Mouse (Mus musculus) lung, embryonic 15.5 days (tissue): Measurements from ENCODE around the gene Lpin2. TPM values are rescaled to one million over a fixed set of nuclear protein-coding genes. Genes with fewer than 3 reads are reported as not detected.
A peak's percentile ranks its signal among the peaks of the same experiment; 100 is the strongest.

Experiments
- ATAC-seq: fragments of 200-750 bp; cut with Nextera tagmentation; 2 replicates; pipeline ENCODE4 v1.8.0; 2017; ENCODE audit warnings: moderate number of reproducible peaks, borderline replicate concordance; ENCODE audit not compliant: low FRiP score, low TSS enrichment; ENCODE audit errors: extremely low read depth
- H3K27ac ChIP-seq: fragments of 300-500 bp; sonication (generic); 2 replicates; pipeline ENCODE4 v1.5.1; 2015; ENCODE audit warnings: moderate library complexity, mild to moderate bottlenecking, inconsistent platforms
- H3K27me3 ChIP-seq: fragments of 300-500 bp; sonication (generic); 2 replicates; pipeline ENCODE4 v1.6.1; 2015; ENCODE audit warnings: inconsistent platforms
- H3K36me3 ChIP-seq: fragments of 300-500 bp; sonication (generic); 2 replicates; pipeline ENCODE4 v1.6.1; 2015; ENCODE audit warnings: inconsistent platforms
- H3K4me1 ChIP-seq: fragments of 300-500 bp; sonication (generic); 2 replicates; pipeline ENCODE4 v1.6.1; 2015; ENCODE audit warnings: inconsistent platforms
- H3K4me2 ChIP-seq: fragments of 300-500 bp; sonication (generic); 2 replicates; pipeline ENCODE4 v1.6.1; 2015; ENCODE audit warnings: inconsistent platforms, mild to moderate bottlenecking, moderate library complexity
- H3K4me3 ChIP-seq: fragments of 300-500 bp; sonication (generic); 2 replicates; pipeline ENCODE4 v1.5.1; 2015; ENCODE audit warnings: mild to moderate bottlenecking, inconsistent platforms
- H3K9ac ChIP-seq: fragments of 300-500 bp; sonication (generic); 2 replicates; pipeline ENCODE4 v1.6.1; 2015; ENCODE audit warnings: inconsistent platforms
- H3K9me3 ChIP-seq: fragments of 300-500 bp; sonication (generic); 2 replicates; pipeline ENCODE4 v1.6.1; 2016; ENCODE audit warnings: inconsistent platforms
- WGBS: fragments of 180-500 bp; shearing (Covaris S2); methylation state at CpG from one replicate; pipeline ENCODE4 v1.1.7; 2015; 5-methylcytosine and 5-hydroxymethylcytosine counted together
- polyA plus RNA-seq: library from polyadenylated mRNA; unstranded; fragments of >200 nt; fragmentation: Nextera tagmentation; extraction: Ambion mirVana; gene quantifications from 2 replicates; pipeline ENCODE4 v1.2.1, GENCODE M21; 2015

The Lpin2 gene
- polyA plus RNA-seq, 1 experiment from 2014 or later = 31.8 TPM

GRCm38 (mm10) chr17:71178530-71179181, 3.7 kb upstream of the Lpin2 start:
- 17% methylated on average over 10 of the region's 10 CpGs for WGBS
- no peaks in the 10 kb centered on the region for H3K36me3 ChIP-seq
- no peak overlapping the region for H3K4me3 ChIP-seq
- no peak overlapping the region for H3K9ac ChIP-seq
- H3K27ac ChIP-seq = 0 out of 2 replicates have a peak overlapping the region, but pooled peaks have one; percentile 3
- no peaks in the 10 kb centered on the region for H3K9me3 ChIP-seq
- ATAC-seq = no peak
- no peaks in the 10 kb centered on the region for H3K27me3 ChIP-seq
- H3K4me2 ChIP-seq = no peak overlapping the region
- H3K4me1 ChIP-seq = peaks cover 17% of the 10 kb centered on the region

- no peak overlapping the region for H3K27ac ChIP-seq
- no peak for ATAC-seq
- no peaks in the 10 kb centered on the region for H3K36me3 ChIP-seq
- H3K27me3 ChIP-seq = no peaks in the 10 kb centered on the region
- H3K9ac ChIP-seq = no peak overlapping the region
- no peak overlapping the region for H3K4me2 ChIP-seq
- H3K4me3 ChIP-seq = no peak overlapping the region
- peaks cover 23% of the 10 kb centered on the region for H3K4me1 ChIP-seq
- WGBS = 76% methylated on average over 11 of the region's 11 CpGs
- no peaks in the 10 kb centered on the region for H3K9me3 ChIP-seq
Observed at GRCm38 (mm10) chr17:71179551-71180309, 2.6 kb upstream of the Lpin2 start.

DNA sequence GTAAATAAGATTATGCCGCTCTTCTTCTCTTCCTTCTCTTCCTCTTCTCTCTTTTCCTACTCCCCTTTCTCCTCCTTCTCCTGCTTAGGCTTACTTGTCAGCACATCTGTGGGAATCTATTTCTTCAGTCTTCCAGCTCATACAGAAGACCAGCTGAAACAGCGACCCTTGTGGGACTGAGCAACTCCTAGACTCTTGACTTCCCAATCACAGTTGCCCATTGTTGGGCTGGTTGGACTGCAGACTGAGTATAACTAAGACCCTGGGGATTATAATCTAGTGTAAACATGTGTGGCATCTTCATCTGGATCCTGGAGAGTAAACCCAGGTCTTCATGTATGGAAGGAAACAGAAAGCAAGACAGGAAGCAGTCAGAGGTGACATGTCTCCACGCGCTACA, 1.8 kb upstream of the Lpin2 start:
- Histone ChIP-seq H3K4me2 (no peak overlapping the region), H3K36me3 (no peaks in the 10 kb centered on the region), H3K4me1 (peaks cover 32% of the 10 kb centered on the region), H3K9me3 (no peaks in the 10 kb centered on the region), H3K9ac (no peak overlapping the region), H3K27me3 (no peaks in the 10 kb centered on the region), H3K4me3 (no peak overlapping the region), H3K27ac (no peak overlapping the region)
- 98% methylated on average over 4 of the region's 4 CpGs for WGBS
- ATAC-seq = no peak

GRCm38 (mm10) chr17:71182871-71183656, 704 bp downstream of the Lpin2 start:
- H3K27ac ChIP-seq = peak overlapping the region; percentile 90
- peak overlapping the region; percentile 87 for H3K4me2 ChIP-seq
- peak overlapping the region; percentile 84 for H3K4me3 ChIP-seq
- no peaks in the 10 kb centered on the region for H3K36me3 ChIP-seq
- peak overlapping the region; percentile 74 for H3K9ac ChIP-seq
- H3K27me3 ChIP-seq = no peaks in the 10 kb centered on the region
- peak; percentile 98 for ATAC-seq
- H3K4me1 ChIP-seq = peaks cover 34% of the 10 kb centered on the region
- WGBS = under 1% methylated on average over 63 of the region's 71 CpGs
- no peaks in the 10 kb centered on the region for H3K9me3 ChIP-seq

DNA sequence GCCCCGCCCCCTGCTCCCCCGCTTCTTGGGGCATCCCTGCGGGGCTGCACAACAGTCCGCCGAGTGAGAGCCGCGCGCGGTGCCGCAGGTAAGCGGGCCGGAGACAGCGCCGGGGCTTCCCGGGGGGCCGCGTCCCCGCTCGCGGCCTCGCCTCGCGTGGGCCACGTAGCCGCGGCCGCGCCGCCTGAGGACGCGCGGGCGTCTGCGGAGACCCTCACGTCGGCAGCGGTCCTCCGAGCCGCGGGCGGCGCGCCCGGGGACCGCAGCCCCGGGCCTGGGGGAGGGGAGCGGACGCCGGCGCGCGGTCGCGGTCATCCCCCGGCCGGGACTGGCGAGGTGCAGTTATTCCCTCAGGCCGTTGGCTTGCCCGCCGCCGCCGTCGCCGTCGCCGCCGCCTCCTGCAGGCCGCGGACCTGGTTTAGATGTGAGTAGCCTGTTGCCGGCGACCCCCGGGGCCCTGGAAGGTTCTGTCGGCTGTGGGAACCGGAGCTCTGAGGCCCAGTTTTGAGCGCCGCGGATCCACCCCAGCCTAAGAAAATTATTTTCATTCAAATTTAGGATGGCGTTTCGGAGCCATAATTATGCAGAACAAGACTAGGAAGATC, 1.4 kb downstream of the Lpin2 start:
- H3K9ac ChIP-seq = peak overlapping the region; percentile 74

GRCm38 (mm10) chr17:71184356-71185111, 2.2 kb downstream of the Lpin2 start:
- H3K36me3 ChIP-seq = no peaks in the 10 kb centered on the region
- peak overlapping the region; percentile 84 for H3K4me3 ChIP-seq
- H3K27ac ChIP-seq = peak overlapping the region; percentile 90
- WGBS = 6% methylated on average over 22 of the region's 22 CpGs
- H3K9ac ChIP-seq = peak overlapping the region; percentile 74
- peaks cover 26% of the 10 kb centered on the region for H3K4me1 ChIP-seq
- no peaks in the 10 kb centered on the region for H3K27me3 ChIP-seq
- no peaks in the 10 kb centered on the region for H3K9me3 ChIP-seq
- H3K4me2 ChIP-seq = peak overlapping the region; percentile 87
- no peak for ATAC-seq

More for the DNA sequence above, 1.4 kb downstream of the Lpin2 start:
- Histone ChIP-seq H3K4me2 (peak overlapping the region; percentile 87), H3K4me3 (peak overlapping the region; percentile 84), H3K4me1 (peaks cover 31% of the 10 kb centered on the region), H3K36me3 (no peaks in the 10 kb centered on the region), H3K9me3 (no peaks in the 10 kb centered on the region), H3K27me3 (no peaks in the 10 kb centered on the region), H3K27ac (peak overlapping the region; percentile 90)
- no peak; the same call in 1 of the 2 replicates for ATAC-seq
- WGBS = under 1% methylated on average over 75 of the region's 79 CpGs

- H3K4me1 ChIP-seq = peaks cover 27% of the 10 kb centered on the region
- ATAC-seq = no peak
- peak overlapping the region; percentile 87 for H3K4me2 ChIP-seq
- 17% methylated on average over 1 of the region's 1 CpGs for WGBS
- no peaks in the 10 kb centered on the region for H3K27me3 ChIP-seq
- H3K27ac ChIP-seq = no peak overlapping the region
- no peak overlapping the region for H3K9ac ChIP-seq
- H3K4me3 ChIP-seq = peak overlapping the region; percentile 84; the same call in 1 of the 2 replicates
- H3K9me3 ChIP-seq = no peaks in the 10 kb centered on the region
- H3K36me3 ChIP-seq = no peaks in the 10 kb centered on the region
Observed at GRCm38 (mm10) chr17:71185368-71185767, 3.0 kb downstream of the Lpin2 start.

DNA sequence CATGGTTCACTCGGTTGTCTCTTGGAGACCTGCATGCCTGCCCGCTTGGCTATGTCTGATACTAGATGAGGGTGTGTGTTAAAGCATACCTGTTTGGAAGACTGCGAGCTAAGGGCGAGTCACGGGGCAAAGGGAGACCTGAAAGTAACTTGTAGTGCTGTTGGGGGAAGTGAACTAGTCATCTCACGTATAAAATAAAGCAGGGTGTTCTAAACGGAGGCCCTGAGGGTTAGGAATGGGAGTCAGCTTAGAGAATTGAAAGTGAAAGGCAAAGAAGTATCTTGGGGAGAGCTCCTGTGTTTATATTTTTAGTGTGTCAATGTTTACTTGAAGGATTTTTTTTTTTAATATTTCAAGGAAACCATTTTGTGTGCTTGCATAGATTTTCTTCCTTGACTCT, 8.2 kb downstream of the Lpin2 start:
- Histone ChIP-seq H3K9me3 (no peaks in the 10 kb centered on the region), H3K36me3 (no peaks in the 10 kb centered on the region), H3K9ac (no peak overlapping the region), H3K4me3 (no peak overlapping the region), H3K27ac (no peak overlapping the region), H3K4me1 (peaks cover 18% of the 10 kb centered on the region), H3K4me2 (no peak overlapping the region), H3K27me3 (no peaks in the 10 kb centered on the region)
- ATAC-seq = no peak
- 64% methylated on average over 7 of the region's 7 CpGs for WGBS

GRCm38 (mm10) chr17:71191063-71191462, 8.7 kb downstream of the Lpin2 start:
- H3K4me3 ChIP-seq = no peak overlapping the region
- no peak overlapping the region for H3K27ac ChIP-seq
- no peaks in the 10 kb centered on the region for H3K36me3 ChIP-seq
- peaks cover 20% of the 10 kb centered on the region for H3K4me1 ChIP-seq
- no peak overlapping the region for H3K9ac ChIP-seq
- ATAC-seq = no peak
- no peak overlapping the region for H3K4me2 ChIP-seq
- H3K9me3 ChIP-seq = no peaks in the 10 kb centered on the region
- H3K27me3 ChIP-seq = no peaks in the 10 kb centered on the region
- 96% methylated on average over 2 of the region's 2 CpGs for WGBS

DNA sequence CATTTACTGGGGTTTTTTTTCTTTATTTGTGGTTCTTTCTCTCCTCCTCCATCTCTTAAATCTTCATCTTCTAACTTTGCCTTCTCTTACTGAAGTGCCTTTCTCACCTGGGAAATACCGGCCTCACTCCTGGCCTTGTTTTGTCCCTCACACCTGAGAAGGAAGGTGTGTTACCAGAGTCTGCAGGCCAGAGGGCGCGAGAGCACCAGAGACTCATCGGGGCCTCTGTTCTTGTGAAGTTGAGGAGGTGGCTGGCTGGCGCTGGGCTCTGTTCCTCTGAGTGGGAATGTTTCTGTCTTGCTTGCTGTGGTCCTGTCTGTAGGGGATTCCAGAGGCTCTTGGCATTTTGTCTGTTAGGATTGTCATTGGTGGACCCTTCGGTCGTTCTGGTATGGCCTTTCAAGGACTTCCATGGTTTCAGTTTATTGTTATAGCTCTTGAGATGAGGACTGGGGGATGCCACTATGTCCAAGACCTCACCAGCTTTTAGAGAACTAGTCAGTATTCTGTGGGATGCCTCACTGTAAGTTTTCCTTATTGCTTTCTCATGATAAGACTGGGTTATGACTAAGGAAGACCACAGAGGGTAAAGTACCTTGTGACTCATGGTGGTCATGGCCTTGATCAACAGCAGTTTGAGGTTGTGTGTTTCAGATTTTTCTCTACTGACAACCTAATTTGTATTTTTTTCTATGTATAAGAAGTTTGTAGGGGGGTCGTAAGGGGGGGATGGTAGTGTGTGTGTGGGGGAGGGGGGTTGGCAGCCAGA, 9.5 kb downstream of the Lpin2 start:
- H3K27me3 ChIP-seq = no peaks in the 10 kb centered on the region
- peaks cover 26% of the 10 kb centered on the region for H3K4me1 ChIP-seq
- no peak overlapping the region for H3K4me3 ChIP-seq
- no peak overlapping the region for H3K9ac ChIP-seq
- no peak overlapping the region for H3K27ac ChIP-seq
- no peak overlapping the region for H3K4me2 ChIP-seq
- no peaks in the 10 kb centered on the region for H3K9me3 ChIP-seq
- ATAC-seq = no peak
- H3K36me3 ChIP-seq = no peaks in the 10 kb centered on the region
- 72% methylated on average over 8 of the region's 8 CpGs for WGBS
